Mouse (Mus musculus) lung, postnatal 0 days (tissue): ENCODE results near the gene Btf3l4.

Experiments used
- CTCF ChIP-seq: IDR thresholded peaks from 2 replicates; pipeline ENCODE4 v1.5.1; 2016; ENCODE audit warnings: antibody characterized with exemption, mild to moderate bottlenecking
- EP300 ChIP-seq: IDR thresholded peaks from 2 replicates; pipeline ENCODE4 v1.6.1; 2016; ENCODE audit warnings: antibody characterized with exemption, mild to moderate bottlenecking, control low read depth

DNA sequence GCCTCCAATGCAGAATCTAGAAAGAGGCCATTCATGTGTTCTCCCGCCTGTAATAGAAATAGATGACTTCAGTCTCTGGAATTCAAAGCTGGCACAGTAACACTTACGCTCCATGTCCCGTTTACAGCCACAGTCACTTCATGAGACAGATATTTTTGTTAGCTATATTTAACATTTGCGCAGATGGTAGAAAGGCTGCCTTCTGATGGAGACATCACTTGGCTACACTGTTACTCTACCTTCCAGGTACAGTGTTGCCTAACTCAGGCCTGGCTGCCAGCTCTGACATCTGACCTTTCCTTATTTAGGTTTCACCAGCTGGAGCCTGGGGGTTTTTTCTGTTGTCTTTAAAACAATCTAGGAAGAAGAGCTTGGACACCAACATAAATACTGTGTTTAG is 4.6 kb upstream of the Btf3l4 start:
- no peak for TF ChIP-seq EP300
- no peak for TF ChIP-seq CTCF
